Mouse (Mus musculus) layer of hippocampus, adult 18-20 months (tissue): ENCODE measurements around the gene Gm4297. TPM values are rescaled to one million over a fixed set of nuclear protein-coding genes. Genes with fewer than 3 reads are reported as not detected.
"Not testable (repeated sequence)": the region's sequence is repeated elsewhere in the genome, so short reads cannot be mapped to it uniquely, and the experiment has no call there.

ENCODE experiments used
- DNase-seq, 2 experiments: peaks; one replicate each; pipeline ENCODE4 v3.0.0; 2022; ENCODE audit warnings: low spot score in 2 of 2
- long read RNA-seq: library from polyadenylated mRNA; stranded (forward); transcript quantifications from one replicate; pipeline ENCODE4 v2.0.0, GENCODE M21; 2021
- microRNA-seq, 2 experiments: library from miRNA; unstranded; fragments of <30 nt; microRNA quantifications; one replicate each; pipeline ENCODE4 v1.2.0; 2021
- total RNA-seq, 2 experiments: library from RNA; stranded (reverse); gene quantifications; 2 replicates each; pipeline ENCODE4 v1.2.3; 2021

The Gm4297 gene
- total RNA-seq, result not detected
- long read RNA-seq, result 0 reads

- DNase-seq, result not testable (repeated sequence)
Measured at GRCm38 (mm10) chrX:24574795-24575194, at the start of gene Gm4297. Gm4297 (minus strand) TSS chrX:24574895.

Small RNA genes lying within 50 kb of the gene (microRNA-seq; reads per million reads assigned to microRNA genes)
- gene Gm27839 (0 reads per million in 2 experiments), gene Gm27910 (0 reads per million in 2 experiments)

Other genes starting within 250 kb of the Gm4297 start
- gene Gm5934, start 74.1 kb downstream of the Gm4297 start, total RNA-seq, result not detected
- gene Gm5935, start 200.3 kb upstream of the Gm4297 start, total RNA-seq, result not detected